Mouse (Mus musculus): ENCODE measurements around the gene Asic4.
A peak's percentile ranks its signal among the peaks of the same experiment; 100 is the strongest.

Asic4 gene

DNA sequence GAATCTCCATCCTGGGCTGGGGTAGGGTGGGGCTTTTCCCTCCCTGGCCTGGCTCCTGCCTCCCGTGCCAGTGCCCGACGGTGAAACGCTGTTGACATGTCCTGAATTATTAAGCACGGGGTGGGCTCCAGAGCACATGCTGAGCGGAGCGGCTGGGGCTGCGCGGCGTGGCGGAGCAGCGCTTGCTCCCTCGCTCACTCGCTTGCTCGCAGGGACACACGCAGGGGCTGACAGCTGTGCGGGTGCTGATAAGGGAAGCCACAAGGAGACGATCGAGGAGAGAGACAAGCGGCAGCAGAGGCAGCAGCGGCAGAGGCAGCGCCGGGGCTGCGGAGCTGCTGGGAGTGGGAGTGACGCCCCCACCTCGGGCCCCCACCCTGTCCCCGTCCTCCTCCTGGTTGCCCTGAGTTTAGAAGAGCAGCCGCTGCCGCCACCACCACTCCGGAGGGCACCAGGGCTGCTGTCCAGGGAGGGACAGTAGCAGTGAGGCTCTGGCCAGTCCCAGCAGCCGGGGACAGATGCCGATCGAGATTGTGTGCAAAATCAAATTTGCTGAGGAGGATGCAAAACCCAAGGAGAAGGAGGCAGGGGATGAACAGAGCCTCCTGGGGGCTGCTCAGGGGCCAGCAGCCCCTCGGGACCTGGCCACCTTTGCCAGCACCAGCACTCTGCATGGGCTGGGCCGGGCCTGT, at the start of gene Asic4:
Asic4 (plus strand) TSS at position 123 of the 692 bp plus-strand sequence.
- DNase-seq (ENCODE audit: low read depth, low spot score), result peak; percentile 49

DNA sequence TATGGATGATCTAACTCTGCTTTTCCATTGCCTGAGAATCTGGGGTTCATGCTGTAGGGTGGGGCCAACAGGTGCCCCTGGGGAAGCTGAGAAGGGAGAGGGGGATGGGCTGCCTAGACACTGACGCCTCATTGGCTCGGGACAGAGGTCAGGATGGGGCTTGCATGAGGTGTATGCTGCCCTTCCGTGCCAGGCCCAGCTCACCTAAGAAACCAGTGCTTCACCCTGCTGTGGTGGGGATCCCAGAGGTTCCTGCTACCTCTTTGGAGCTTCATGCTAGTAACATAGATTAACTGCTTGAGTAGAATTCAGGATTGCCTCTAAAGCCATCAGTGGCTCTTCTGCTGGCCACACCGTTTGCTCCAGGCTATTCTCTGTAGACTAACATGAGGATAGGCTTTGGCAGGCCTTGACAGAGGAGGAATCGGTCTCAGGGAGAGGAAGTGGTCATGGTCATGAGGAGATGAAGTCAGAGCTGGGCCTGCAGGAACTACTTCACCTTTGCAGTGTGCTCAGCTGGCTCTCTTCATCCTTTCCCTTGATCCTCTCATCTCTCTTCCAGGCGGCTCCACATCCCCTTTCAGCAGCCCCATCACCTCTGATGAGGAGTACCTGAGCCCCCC, 49.6 kb upstream of the Asic4 start:
- DNase-seq (ENCODE audit: low read depth, low spot score), result no peak

DNA sequence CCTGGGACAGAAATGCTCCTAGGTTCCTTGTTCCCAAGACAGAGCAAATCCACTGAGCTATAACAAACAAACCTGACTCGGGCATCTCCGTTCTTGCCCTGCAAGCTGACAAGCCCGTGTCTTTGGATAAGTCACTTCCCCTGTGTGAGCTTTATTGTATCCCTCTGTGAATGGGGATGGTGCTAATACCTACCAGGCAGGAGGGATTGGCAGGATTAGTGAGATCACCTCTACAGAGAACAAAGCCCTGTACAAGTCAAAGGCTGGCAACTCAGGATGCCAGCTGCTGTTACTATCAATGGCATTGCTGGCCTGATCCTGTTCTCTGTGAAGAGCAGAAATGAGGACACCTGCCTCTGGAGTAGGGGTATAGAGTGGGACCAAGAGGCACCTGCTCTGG, 44.7 kb upstream of the Asic4 start:
- DNase-seq (ENCODE audit: low read depth, low spot score), result no peak

DNA sequence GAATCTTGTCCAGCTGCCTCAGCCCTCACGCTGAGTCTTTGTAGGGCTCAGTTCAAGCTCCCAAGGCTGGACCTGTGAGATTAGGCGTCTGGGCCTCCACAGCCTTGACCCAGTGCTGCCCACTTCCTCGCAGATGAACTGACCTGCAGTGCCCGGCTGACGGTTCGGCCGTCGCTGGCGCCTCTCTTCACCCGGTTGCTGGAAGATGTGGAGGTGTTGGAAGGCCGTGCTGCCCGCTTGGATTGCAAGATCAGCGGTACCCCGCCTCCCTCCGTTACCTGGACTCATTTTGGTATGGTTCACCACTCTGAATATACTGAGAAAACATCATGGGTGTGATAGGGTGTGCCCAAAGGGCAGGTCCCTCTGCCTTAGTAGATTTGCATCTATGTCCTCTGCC, 44.1 kb upstream of the Asic4 start:
- no peak for DNase-seq (ENCODE audit: low read depth, low spot score)

DNA sequence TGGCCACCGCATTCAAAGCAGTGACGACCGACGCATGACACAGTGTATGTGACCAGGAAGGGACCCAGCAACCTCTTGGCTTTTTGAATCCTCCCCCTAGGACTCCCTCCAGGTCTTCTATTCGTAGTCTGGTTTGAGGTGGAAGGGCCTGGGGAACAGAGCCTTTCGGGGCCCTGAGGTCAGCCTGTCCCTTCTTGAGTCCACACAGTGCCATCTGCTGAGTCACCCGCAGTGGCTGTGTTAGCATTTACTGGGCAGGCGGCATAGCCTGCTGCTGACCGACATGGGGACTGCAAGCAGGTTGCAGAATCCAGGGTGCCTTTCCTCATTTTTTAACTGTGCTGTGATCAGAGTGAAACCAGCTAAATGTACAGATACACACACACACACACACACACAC, 43.2 kb upstream of the Asic4 start:
- peak; percentile 49 for DNase-seq (ENCODE audit: low read depth, low spot score)

DNA sequence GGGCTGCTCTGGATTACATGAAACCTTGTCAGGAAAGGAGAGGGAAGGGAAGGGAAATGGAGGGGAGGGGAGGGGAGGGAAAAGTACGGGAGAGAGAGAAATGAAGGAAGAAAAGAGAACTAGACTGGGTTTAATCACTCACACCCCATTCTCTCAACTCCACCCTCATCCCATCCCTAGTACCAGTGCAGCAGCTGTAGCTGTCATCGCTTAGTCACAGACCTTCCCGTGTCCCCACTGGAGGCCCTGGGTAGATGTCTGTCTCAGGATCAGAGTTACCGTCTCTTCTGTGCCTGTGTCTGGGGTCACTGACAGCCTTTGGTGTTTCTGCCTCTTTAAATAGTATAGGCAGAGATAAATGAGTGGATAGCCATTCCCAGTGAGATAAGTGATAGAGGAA, 42.0 kb upstream of the Asic4 start:
- DNase-seq (ENCODE audit: low read depth, low spot score), result peak; percentile 58

DNA sequence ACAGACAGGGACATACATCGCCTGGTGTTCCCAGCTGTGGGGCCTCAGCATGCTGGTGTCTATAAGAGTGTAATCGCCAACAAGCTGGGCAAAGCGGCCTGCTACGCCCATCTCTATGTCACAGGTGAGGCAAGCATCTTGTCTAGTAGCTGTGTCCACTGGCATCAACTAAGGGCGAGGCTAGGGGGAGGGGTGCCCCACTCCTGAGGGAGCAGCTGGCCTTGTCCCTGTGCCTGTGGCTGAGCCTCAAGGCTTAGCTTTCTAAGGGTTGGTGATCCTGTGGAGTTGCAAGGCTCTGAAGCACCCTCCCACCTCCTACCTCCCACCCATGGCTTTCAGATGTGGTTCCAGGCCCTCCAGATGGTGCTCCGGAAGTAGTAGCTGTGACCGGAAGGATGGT, 40.3 kb upstream of the Asic4 start:
- DNase-seq (ENCODE audit: low read depth, low spot score), result no peak

DNA sequence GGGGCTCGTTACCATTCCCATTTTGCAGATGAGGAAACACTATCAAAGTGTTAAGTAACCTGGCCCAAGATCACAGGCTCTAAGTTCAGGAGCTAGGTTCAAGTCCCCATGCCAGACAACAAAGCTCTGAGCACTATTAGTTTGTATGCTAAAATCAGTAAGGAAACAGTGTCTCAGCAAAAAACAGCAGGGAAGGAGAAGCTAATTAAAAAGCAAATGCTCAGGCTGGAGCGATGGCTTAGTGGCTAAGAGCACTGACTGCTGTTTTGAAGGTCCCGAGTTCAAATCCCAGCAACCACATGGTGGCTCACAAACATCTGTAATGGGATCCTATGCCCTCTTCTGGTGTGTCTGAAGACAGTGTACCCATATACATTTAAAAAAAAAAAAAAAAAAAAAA, 38.0 kb upstream of the Asic4 start:
- DNase-seq (ENCODE audit: low read depth, low spot score), result no peak

DNA sequence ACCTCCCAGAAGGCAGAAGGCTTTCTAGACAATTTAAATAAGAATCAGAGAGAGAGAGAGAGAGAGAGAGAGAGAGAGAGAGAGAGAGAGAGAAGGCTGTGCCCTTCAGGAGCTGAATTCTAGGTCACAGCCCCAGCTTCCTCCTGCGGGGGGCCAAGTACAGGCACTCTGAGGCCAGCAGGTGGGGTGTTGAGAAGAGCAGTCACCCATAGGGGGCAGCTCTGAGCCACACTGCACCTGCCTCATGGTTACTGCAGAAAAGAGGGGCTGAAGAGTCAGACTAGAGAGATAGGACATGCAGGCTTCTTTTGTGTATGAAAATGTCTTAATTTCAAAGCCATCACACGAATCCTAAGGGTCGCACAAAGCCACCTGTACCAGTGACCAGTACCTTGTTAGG, 36.5 kb upstream of the Asic4 start:
- peak; percentile 86 for DNase-seq (ENCODE audit: low read depth, low spot score)

DNA sequence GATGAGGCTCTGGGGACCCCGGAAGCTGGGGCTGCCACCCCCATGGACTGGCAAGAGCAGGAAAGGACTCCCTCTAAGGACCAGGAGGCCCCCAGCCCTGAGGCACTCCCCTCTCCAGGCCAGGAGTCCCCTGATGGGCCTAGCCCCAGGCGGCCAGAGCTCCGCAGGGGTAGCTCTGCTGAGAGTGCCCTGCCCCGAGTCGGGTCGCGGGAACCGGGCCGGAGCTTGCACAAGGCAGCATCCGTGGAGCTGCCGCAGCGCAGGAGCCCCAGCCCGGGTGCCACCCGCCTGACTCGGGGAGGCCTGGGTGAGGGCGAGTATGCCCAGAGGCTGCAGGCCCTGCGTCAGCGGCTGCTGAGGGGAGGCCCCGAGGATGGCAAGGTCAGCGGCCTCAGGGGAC, 28.4 kb upstream of the Asic4 start:
- no peak for DNase-seq (ENCODE audit: low read depth, low spot score)

DNA sequence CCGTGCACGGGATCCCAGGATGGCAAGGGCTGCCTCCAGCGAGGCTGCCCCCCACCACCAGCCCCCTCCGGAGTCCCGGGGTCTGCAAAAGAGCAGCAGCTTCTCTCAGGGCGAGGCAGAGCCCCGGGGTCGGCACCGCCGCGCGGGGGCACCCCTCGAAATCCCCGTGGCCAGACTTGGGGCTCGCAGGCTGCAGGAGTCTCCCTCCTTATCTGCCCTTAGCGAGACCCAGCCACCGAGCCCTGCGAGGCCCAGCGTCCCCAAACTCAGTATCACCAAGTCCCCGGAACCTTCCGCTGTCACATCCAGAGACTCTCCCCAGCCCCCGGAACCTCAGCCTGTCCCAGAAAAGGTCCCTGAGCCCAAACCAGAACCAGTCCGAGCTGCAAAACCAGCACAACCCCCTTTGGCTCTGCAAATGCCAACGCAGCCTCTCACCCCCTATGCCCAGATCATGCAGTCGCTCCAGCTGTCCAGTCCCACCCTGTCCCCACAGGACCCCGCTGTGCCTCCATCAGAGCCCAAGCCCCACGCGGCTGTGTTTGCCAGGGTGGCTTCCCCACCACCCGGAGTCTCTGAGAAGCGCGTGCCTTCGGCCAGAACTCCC, 27.9 kb upstream of the Asic4 start:
- DNase-seq (ENCODE audit: low read depth, low spot score), result no peak

DNA sequence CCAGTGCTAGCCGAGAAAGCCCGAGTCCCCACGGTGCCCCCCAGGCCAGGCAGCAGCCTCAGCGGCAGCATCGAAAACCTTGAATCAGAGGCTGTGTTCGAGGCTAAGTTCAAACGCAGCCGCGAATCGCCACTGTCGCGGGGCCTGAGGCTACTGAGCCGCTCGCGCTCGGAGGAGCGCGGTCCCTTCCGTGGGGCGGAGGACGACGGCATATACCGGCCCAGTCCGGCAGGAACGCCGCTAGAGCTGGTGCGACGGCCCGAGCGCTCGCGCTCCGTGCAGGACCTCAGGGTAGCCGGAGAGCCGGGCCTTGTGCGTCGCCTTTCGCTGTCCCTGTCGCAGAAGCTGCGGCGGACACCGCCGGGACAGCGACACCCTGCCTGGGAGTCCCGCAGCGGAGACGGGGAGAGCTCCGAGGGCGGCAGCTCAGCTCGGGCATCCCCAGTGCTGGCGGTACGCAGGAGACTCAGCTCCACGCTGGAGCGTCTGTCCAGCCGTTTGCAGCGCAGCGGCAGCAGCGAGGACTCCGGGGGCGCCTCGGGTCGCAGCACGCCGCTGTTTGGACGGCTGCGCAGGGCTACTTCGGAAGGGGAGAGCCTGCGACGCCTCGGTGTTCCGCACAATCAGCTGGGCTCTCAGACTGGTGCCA, 27.3 kb upstream of the Asic4 start:
- no peak for DNase-seq (ENCODE audit: low read depth, low spot score)

DNA sequence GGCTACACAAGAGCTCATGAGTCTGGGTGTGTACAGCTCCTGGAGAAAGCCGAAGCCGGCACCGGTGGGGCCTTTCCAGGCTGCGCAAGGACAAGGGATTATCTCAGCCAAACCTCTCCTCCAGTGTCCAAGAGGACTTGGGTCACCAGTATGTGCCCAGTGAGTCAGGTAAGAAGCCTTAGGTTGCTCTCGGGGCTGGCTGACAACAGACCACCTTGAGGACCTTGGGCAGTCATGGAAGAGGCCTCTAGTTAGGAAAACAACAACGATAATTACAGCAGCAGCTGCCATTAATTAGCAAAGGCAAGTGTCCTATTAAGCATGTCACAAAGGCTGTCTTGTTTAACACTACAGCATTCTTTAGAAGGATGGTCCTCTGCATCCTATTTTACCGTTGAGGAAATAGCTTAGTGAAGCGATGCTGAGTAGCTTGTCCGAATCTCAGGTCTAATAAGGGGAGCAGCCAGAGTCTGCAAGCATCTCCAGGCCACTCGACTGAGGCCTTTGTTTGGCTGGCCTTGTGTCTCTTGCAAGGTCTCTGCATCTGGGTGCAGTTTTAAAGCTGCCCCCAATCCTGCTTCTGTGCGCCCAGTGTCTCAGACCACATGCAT, 26.4 kb upstream of the Asic4 start:
- no peak for DNase-seq (ENCODE audit: low read depth, low spot score)

DNA sequence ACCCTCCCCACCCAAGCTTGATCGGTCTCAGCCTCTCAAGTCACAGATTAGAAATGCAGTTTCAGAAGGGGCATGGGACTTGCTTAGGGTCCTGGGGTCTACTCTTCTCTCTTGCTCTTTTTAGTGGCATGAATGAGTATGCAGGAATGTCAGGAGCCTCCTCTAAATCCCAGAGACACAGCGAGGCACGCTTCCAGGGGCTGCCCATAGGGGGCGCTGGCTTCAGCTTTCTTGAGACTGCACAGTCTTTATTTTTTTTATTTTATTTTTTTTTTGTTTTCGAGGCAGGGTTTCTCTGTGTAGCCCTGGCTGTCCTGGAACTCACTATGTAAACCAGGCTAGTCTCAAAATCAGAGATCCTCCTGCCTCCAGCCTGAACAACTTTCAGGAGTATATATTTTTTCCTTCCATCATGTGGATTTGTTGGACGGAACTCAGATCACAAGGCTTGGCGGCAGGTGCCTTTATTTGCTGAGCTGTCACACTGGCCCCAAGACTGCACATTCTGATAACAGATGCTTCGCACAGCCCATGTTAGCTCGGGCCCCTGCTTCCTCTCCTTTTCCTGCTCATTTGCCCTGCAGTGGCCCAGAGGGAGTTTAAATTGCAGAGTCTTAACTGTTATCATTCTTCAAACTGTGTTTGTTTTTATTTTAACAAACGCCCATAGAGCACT, 24.3 kb upstream of the Asic4 start:
- DNase-seq (ENCODE audit: low read depth, low spot score), result peak; percentile 85

DNA sequence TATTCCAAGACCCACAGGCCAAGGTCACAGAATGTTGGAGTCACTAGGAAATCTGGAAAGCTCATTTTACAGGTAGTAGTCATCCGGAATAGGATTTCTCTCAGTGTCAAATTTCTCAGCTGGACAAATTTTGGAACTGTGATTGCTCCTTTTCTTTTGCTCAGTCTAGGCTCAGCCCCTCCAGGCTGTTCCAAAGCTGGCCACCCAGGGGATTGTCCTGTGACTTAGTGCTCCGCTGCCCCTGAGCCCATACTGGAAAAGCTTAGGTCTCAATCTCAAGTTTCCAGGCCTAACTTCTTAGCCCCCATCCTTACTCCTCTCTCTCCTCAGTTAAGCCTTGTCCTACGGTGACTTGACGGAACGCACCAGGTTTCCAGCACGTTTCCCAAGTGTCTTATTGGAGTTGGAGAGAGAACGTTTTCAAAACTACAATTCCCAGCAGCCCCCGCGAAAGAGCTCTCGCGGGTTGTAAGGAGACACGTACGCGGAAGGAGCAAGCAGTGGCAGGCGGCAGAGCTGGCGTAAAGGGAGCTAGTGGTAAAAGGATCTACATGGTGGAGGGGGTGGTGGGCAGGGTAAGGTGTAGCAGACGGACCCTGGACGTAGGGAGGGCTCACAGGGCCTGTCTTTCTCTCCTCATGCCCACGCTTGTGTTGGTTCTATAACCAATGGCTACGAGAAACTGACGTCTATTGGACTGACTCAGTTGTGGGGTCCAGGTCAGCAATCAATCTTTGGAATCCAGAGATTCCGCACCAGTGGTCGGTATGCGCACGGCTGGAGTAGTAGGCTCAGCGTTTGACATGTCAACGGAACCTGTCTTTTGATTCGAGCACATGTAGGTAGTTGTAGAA, 14.5 kb upstream of the Asic4 start, which contains the start of gene Gmppa:
Gmppa (plus strand) TSS at position 456 of the 854 bp plus-strand sequence.
- peak; percentile 93 for DNase-seq (ENCODE audit: low read depth, low spot score)

DNA sequence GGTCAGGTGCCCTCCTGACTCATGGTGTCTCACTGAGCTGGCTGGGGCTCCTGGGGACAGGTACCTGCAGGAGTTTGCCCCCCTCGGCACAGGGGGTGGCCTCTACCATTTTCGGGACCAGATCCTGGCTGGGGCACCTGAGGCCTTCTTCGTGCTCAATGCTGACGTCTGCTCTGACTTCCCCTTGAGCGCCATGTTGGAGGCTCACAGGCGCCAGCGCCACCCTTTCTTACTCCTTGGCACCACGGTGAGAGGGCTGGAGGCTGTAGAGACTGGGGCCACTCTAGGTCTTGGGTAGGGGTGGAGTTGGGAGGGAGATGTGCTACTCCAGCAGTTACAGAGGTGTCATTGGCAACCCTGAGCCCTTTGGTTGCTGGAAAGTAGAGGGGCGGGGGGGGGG, 11.5 kb upstream of the Asic4 start:
- no peak for DNase-seq (ENCODE audit: low read depth, low spot score)

DNA sequence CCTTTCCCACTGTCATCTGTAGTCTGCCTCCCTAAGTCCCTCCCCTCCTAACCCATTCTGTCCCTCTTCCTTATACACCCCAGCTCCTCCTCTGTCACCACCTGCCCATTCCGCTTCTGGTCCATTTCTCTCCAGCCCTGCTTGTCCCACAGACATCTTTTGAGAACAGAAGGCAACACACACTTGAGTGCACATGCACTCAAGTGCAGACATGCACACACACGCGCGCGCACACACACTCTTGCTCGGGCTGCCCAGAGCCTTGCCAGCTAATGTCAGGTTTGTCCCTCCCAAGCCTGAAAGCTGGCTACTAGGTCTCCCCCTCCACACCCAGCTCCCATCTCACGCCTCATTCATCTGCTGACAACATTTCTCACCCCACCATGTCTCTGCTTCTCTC, 9.6 kb upstream of the Asic4 start:
- DNase-seq (ENCODE audit: low read depth, low spot score), result peak; percentile 73

DNA sequence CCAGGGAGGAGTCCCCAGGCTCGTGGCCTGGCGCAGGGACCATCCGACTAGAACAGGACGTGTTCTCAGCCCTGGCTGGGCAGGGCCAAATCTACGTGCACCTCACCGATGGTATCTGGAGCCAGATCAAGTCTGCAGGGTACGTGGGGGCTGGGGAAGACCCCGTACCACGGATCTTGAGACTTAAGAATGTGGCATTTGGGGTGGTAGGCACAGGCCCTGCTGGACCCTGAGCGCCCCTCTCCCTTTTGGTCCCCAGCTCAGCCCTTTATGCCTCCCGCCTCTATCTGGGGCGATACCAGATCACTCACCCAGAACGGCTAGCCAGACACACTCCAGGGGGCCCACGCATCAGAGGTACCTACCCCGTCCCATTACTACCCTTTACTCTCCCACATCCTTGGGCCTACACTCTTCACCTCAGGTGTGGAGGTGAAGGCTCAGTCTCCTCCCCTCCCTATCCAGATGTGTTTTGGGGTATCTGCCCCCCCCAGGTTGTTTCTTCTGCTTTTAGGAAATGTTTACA, 8.7 kb upstream of the Asic4 start:
- DNase-seq (ENCODE audit: low read depth, low spot score), result no peak

DNA sequence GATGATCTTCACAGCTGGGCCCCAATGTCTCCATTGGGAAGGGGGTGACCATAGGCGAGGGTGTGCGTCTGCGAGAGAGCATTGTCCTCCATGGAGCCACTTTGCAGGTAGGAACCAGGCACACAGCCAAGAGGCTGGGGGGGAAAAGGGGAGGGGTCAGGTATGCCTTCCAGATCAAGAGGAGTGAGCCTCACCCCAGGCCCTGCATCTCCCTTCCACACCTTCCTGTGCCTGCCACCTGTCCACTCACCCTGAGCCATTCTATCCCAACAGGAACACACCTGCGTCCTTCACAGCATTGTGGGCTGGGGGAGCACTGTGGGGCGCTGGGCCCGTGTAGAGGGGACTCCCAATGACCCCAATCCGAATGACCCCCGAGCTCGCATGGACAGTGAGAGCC, 8.1 kb upstream of the Asic4 start:
- DNase-seq (ENCODE audit: low read depth, low spot score), result no peak

DNA sequence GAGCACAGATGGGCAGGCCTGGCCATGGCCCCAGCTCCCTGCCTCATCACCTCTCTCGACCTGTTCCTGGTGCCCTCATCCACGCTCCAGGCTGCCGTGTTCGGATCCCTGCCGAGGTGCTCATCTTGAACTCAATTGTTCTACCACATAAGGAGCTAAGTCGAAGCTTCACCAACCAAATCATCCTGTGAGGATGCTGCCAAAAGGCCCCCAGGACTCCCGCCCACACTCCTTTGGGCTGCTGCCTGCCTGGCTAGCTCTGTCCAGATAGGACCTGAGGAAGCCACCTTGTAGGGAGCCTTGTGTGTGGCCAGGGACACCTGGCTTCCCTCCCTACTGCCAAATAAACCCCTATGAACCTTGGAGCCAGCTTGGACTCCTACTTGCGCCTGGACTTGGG, 7.4 kb upstream of the Asic4 start:
- peak; percentile 95 for DNase-seq (ENCODE audit: low read depth, low spot score)
